Mouse (Mus musculus) heart, embryonic 12.5 days (tissue): ENCODE data around the gene Fbll1. TPM values are rescaled to one million over a fixed set of nuclear protein-coding genes. Genes with fewer than 3 reads are reported as not detected.

Source experiments
- ATAC-seq: fragments of 200-750 bp; cut with Nextera tagmentation; 2 replicates; pipeline ENCODE4 v1.8.0; 2017; ENCODE audit warnings: moderate TSS enrichment, moderate library complexity; ENCODE audit not compliant: insufficient number of reproducible peaks, low FRiP score
- H3K27ac ChIP-seq: fragments of 300-500 bp; sonication (generic); 2 replicates; pipeline ENCODE4 v1.5.1; 2016; ENCODE audit warnings: mild to moderate bottlenecking, moderate library complexity; ENCODE audit not compliant: poor library complexity, severe bottlenecking
- H3K27me3 ChIP-seq: fragments of 300-500 bp; sonication (generic); replicated peaks from 2 replicates; pipeline ENCODE4 v1.6.1; 2016; ENCODE audit warnings: mild to moderate bottlenecking, moderate library complexity
- H3K36me3 ChIP-seq: fragments of 300-500 bp; sonication (generic); 2 replicates; pipeline ENCODE4 v1.6.1; 2016; ENCODE audit warnings: mild to moderate bottlenecking, moderate library complexity
- H3K4me1 ChIP-seq: fragments of 300-500 bp; sonication (generic); replicated peaks from 2 replicates; pipeline ENCODE4 v1.6.1; 2016; ENCODE audit warnings: mild to moderate bottlenecking
- H3K4me2 ChIP-seq: fragments of 300-500 bp; sonication (generic); 2 replicates; pipeline ENCODE4 v1.6.1; 2016; ENCODE audit warnings: mild to moderate bottlenecking, moderate library complexity
- H3K4me3 ChIP-seq: fragments of 300-500 bp; sonication (generic); 2 replicates; pipeline ENCODE4 v1.5.1; 2016; ENCODE audit warnings: mild to moderate bottlenecking
- H3K9ac ChIP-seq: fragments of 300-500 bp; sonication (generic); 2 replicates; pipeline ENCODE4 v1.6.1; 2016; ENCODE audit warnings: mild to moderate bottlenecking, moderate library complexity
- H3K9me3 ChIP-seq: fragments of 300-500 bp; sonication (generic); replicated peaks from 2 replicates; pipeline ENCODE4 v1.6.1; 2016; ENCODE audit warnings: mild to moderate bottlenecking, moderate library complexity
- WGBS: fragments of 180-500 bp; shearing (Covaris S2); methylation state at CpG from one replicate; pipeline ENCODE4 v1.1.7; 2016; 5-methylcytosine and 5-hydroxymethylcytosine counted together
- microRNA counts: library from miRNA; unstranded; fragments of <30 nt; microRNA quantifications from one replicate; lab custom pipeline; 2017
- microRNA-seq: library from miRNA; unstranded; fragments of <30 nt; microRNA quantifications from one replicate; pipeline ENCODE4, GENCODE M21; 2017
- polyA plus RNA-seq: library from polyadenylated mRNA; unstranded; fragments of >200 nt; fragmentation: Nextera tagmentation; extraction: Ambion mirVana; gene quantifications from 2 replicates; pipeline ENCODE4 v1.2.1, GENCODE M21; 2016

Fbll1 gene
- polyA plus RNA-seq, 1 experiment from 2014 or later: not detected

- 71% methylated on average over 11 of the region's 11 CpGs for WGBS
- Histone ChIP-seq H3K36me3 (no peaks in the 10 kb centered on the region), H3K9ac (no peak overlapping the region), H3K4me1 (peaks cover 4% of the 10 kb centered on the region; the same call in 1 of the 2 replicates), H3K4me2 (no peak overlapping the region), H3K9me3 (no peaks in the 10 kb centered on the region), H3K4me3 (no peak overlapping the region), H3K27ac (no peak overlapping the region), H3K27me3 (0 out of 2 replicates have a peak, but pooled peaks cover 4% of the 10 kb centered on the region)
- no peak for ATAC-seq
Observed at GRCm38 (mm10) chr11:35756411-35757303, 42.0 kb downstream of the Fbll1 start.

DNA sequence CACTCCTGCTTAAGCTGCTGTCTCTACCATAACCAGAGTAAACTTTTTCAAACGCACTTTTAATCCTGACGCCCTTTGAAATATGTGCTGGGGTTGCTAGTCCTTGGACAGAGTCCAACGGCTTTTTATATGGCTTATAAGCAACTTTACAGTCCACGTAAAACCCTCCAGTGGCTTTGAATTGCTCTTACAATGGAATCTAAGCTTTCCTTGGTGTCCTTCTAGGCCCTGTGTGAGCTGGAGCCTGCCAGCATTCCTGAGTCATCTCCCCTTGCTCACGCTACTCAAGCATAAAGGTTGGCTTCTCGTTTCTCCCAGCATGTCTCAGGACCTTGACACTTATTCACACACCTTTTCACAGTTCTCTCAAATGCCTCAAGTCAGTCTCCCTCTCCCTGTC, 43.1 kb downstream of the Fbll1 start:
- Histone ChIP-seq H3K9me3 (no peaks in the 10 kb centered on the region), H3K4me2 (no peak overlapping the region), H3K4me1 (peaks cover 4% of the 10 kb centered on the region; the same call in 1 of the 2 replicates), H3K4me3 (no peak overlapping the region), H3K9ac (no peak overlapping the region), H3K36me3 (no peaks in the 10 kb centered on the region), H3K27me3 (0 out of 2 replicates have a peak, but pooled peaks cover under 1% of the 10 kb centered on the region), H3K27ac (no peak overlapping the region)
- WGBS: 62% methylated on average over 6 of the region's 6 CpGs
- no peak for ATAC-seq

- no peak for ATAC-seq
Observed at GRCm38 (mm10) chr11:35754906-35755418, 43.7 kb downstream of the Fbll1 start.

DNA sequence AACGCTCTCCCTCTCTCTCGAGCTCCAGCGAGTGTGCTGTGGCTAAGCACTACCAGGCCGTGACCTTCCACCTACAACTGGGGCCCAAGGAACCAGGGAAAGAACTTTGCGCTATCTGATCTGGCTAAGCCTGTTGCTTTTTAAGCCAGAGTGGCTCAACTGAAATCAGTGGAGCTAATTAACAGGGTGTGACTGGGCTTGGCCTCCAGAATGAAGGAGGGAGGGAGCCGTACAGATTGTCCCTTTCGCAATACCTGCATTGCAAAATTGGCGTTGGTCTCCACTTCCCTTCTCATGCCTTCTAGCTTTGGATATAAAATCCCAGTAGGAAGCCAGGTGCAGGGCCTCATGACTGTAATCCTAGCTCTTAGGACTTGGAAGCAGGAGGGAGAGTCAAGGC, 48.1 kb downstream of the Fbll1 start:
- 72% methylated on average over 8 of the region's 8 CpGs for WGBS
- Histone ChIP-seq H3K9ac (no peak overlapping the region), H3K4me1 (no peaks in the 10 kb centered on the region), H3K36me3 (no peaks in the 10 kb centered on the region), H3K27me3 (no peaks in the 10 kb centered on the region), H3K4me2 (no peak overlapping the region), H3K27ac (no peak overlapping the region), H3K4me3 (no peak overlapping the region), H3K9me3 (no peaks in the 10 kb centered on the region)
- ATAC-seq: no peak

More at GRCm38 (mm10) chr11:35754906-35755418, 43.7 kb downstream of the Fbll1 start:
- Histone ChIP-seq H3K9me3 (no peaks in the 10 kb centered on the region), H3K4me1 (peaks cover 1% of the 10 kb centered on the region; the same call in 1 of the 2 replicates), H3K4me3 (no peak overlapping the region), H3K27ac (no peak overlapping the region), H3K4me2 (no peak overlapping the region), H3K27me3 (no peaks in the 10 kb centered on the region), H3K36me3 (no peaks in the 10 kb centered on the region), H3K9ac (no peak overlapping the region)
- WGBS: 89% methylated on average over 4 of the region's 4 CpGs

MicroRNAs within 50 kb of the gene (microRNA counts, 519-probe panel; counts per million panel counts)
- microRNA mmu-miR-103 (lab: Ali Mortazavi, UCI): 6,224 counts per million, percentile 81 among the panel's probes with 10 or more counts

Small RNA genes lying within 50 kb of the gene (microRNA-seq; reads per million reads assigned to microRNA genes)
- 4.5 reads per million, percentile 15 among the genes with 10 or more reads in this experiment for gene Mir103-1

Other genes with a start within 250 kb of the Fbll1 start
- 15.0 and 16.0 TPM in 2 replicates for gene Pank3, start 29.4 kb downstream of the Fbll1 start, polyA plus RNA-seq
- 68.5 and 73.8 TPM in 2 replicates for gene Rars, start 35.6 kb upstream of the Fbll1 start, polyA plus RNA-seq
- 3.4 and 3.8 TPM in 2 replicates for gene Wwc1, start 181.6 kb upstream of the Fbll1 start, polyA plus RNA-seq